Comparison of ENCODE assay signal across 8 mouse cellular contexts in genomic region chr11:120236438-120237165, GRCm38 (mm10). TPM values are rescaled to one million over a fixed set of nuclear protein-coding genes. Genes with fewer than 3 reads are reported as not detected.
DNase-seq lines count a peak whose midpoint lies in the region; ATAC-seq lines count a peak whose summit lies in the region.

No protein-coding gene starts in this region.

- peaks cover 48% of the 10 kb centered on the region for H3K4me1 ChIP-seq in embryonic facial prominence, embryonic 15.5 days
- peaks cover 66% of the 10 kb centered on the region for H3K4me1 ChIP-seq in hindbrain, embryonic 10.5 days (replicated peaks)
- H3K4me1 ChIP-seq in limb, embryonic 11.5 days (ENCODE audit: control insufficient read depth, insufficient read depth, low read length), result peaks cover 40% of the 10 kb centered on the region
- H3K4me1 ChIP-seq in midbrain, embryonic 14.5 days (ENCODE audit: control insufficient read depth, insufficient read depth, low read length), result peaks cover 40% of the 10 kb centered on the region

- no peaks in the 10 kb centered on the region for H3K36me3 ChIP-seq in embryonic facial prominence, embryonic 15.5 days
- peaks cover 14% of the 10 kb centered on the region for H3K36me3 ChIP-seq in hindbrain, embryonic 10.5 days
- H3K36me3 ChIP-seq in limb, embryonic 11.5 days (ENCODE audit: control insufficient read depth, insufficient read depth, low read length), result no peaks in the 10 kb centered on the region
- peaks cover 11% of the 10 kb centered on the region for H3K36me3 ChIP-seq in midbrain, embryonic 14.5 days (ENCODE audit: control insufficient read depth, insufficient read depth, low read length)

- H3K9me3 ChIP-seq in embryonic facial prominence, embryonic 15.5 days (replicated peaks), result no peaks in the 10 kb centered on the region
- H3K9me3 ChIP-seq in hindbrain, embryonic 10.5 days, result no peaks in the 10 kb centered on the region
- no peaks in the 10 kb centered on the region for H3K9me3 ChIP-seq in limb, embryonic 11.5 days (ENCODE audit: control insufficient read depth, low read length)
- H3K9me3 ChIP-seq in midbrain, embryonic 14.5 days (ENCODE audit: control insufficient read depth, low read length), result no peaks in the 10 kb centered on the region

- ATAC-seq in frontal cortex, adult (ENCODE audit: low TSS enrichment), result no peak
- ATAC-seq in embryonic facial prominence, embryonic 15.5 days (ENCODE audit: insufficient number of reproducible peaks, low FRiP score, low TSS enrichment, low read depth), result no peak
- no peak for ATAC-seq in limb, embryonic 11.5 days (ENCODE audit: insufficient number of reproducible peaks, low FRiP score, low TSS enrichment, low read depth)
- ATAC-seq in midbrain, embryonic 14.5 days (ENCODE audit: low FRiP score, low TSS enrichment), result no peak

- peak overlapping the region; percentile 88 for H3K27ac ChIP-seq in embryonic facial prominence, embryonic 15.5 days (replicated peaks)
- H3K27ac ChIP-seq in hindbrain, embryonic 10.5 days, result peak overlapping the region; percentile 100
- H3K27ac ChIP-seq in limb, embryonic 11.5 days (replicated peaks; ENCODE audit: low read depth, low read length), result peak overlapping the region; percentile 97
- H3K27ac ChIP-seq in midbrain, embryonic 14.5 days (replicated peaks; ENCODE audit: low read depth, low read length), result peak overlapping the region; percentile 100

- peak overlapping the region; percentile 73 for H3K4me3 ChIP-seq in embryonic facial prominence, embryonic 15.5 days (replicated peaks)
- peak overlapping the region; percentile 73 for H3K4me3 ChIP-seq in hindbrain, embryonic 10.5 days
- H3K4me3 ChIP-seq in limb, embryonic 11.5 days (ENCODE audit: low read depth, low read length), result peak overlapping the region; percentile 97
- peak overlapping the region; percentile 94 for H3K4me3 ChIP-seq in midbrain, embryonic 14.5 days (replicated peaks; ENCODE audit: low read depth, low read length)

- peak overlapping the region; percentile 76 for H3K9ac ChIP-seq in embryonic facial prominence, embryonic 15.5 days
- peak overlapping the region; percentile 99 for H3K9ac ChIP-seq in limb, embryonic 11.5 days (ENCODE audit: low read length)
- H3K9ac ChIP-seq in midbrain, embryonic 14.5 days (replicated peaks; ENCODE audit: low read length), result peak overlapping the region; percentile 100

- H3K27me3 ChIP-seq in embryonic facial prominence, embryonic 15.5 days, result no peaks in the 10 kb centered on the region
- peaks cover 4% of the 10 kb centered on the region; the same call in 1 of the 2 replicates for H3K27me3 ChIP-seq in hindbrain, embryonic 10.5 days (ENCODE audit: insufficient read depth, poor library complexity, severe bottlenecking)
- no peaks in the 10 kb centered on the region for H3K27me3 ChIP-seq in limb, embryonic 11.5 days (ENCODE audit: control insufficient read depth, insufficient read depth, low read length)
- H3K27me3 ChIP-seq in midbrain, embryonic 14.5 days (ENCODE audit: control insufficient read depth, insufficient read depth, low read length), result no peaks in the 10 kb centered on the region

- H3K4me2 ChIP-seq in embryonic facial prominence, embryonic 15.5 days (replicated peaks), result peak overlapping the region; percentile 88
- H3K4me2 ChIP-seq in limb, embryonic 11.5 days (ENCODE audit: low read depth, severe bottlenecking), result peak overlapping the region; percentile 99
- peak overlapping the region; percentile 100 for H3K4me2 ChIP-seq in midbrain, embryonic 14.5 days (ENCODE audit: low read length)

- DNase-seq in frontal cortex, postnatal 36 days (ENCODE audit: low spot score in 2 of 2), result peak; percentile 72 to 74
- DNase-seq in adrenal gland, postnatal 10 days, result peak; percentile 69
- DNase-seq in hindbrain, embryonic 10.5 days (ENCODE audit: low spot score), result peak; percentile 79
- DNase-seq in limb, embryonic 11.5 days (ENCODE audit: low spot score), result peak; percentile 85
- DNase-seq in midbrain, embryonic 14.5 days, result peak; percentile 88
- peak; percentile 44 for DNase-seq in thymus, postnatal 0 days (ENCODE audit: low spot score)

- under 1% methylated on average over 88 of the region's 96 CpGs for WGBS in embryonic facial prominence, embryonic 15.5 days
- WGBS in hindbrain, embryonic 10.5 days, result under 1% methylated on average over 96 of the region's 96 CpGs
- under 1% methylated on average over 74 of the region's 96 CpGs for WGBS in limb, embryonic 11.5 days
- WGBS in midbrain, embryonic 14.5 days, result under 1% methylated on average over 89 of the region's 96 CpGs

RNA-seq across cellular contexts. Expression of gene Bahcc1, which starts 3.9 kb away (rescaled TPM):
- 10 to 100 TPM; 13.8 to 20.5 TPM for total RNA-seq in adrenal gland, postnatal 10 days (2021)
- polyA plus RNA-seq in embryonic facial prominence, embryonic 15.5 days (2015; fragmentation: Nextera tagmentation; extraction: Ambion mirVana), result 7.9 and 9.3 TPM in 2 replicates
- polyA plus RNA-seq in hindbrain, embryonic 10.5 days (2016; fragmentation: Nextera tagmentation; extraction: Ambion mirVana), result 17.0 and 18.8 TPM in 2 replicates
- 24.9 and 27.6 TPM in 2 replicates for polyA plus RNA-seq in limb, embryonic 11.5 days (2014; fragmentation: Nextera tagmentation; extraction: Ambion mirVana)
- 20.0 and 25.9 TPM in 2 replicates for polyA plus RNA-seq in midbrain, embryonic 14.5 days (2014; fragmentation: Nextera tagmentation; extraction: Ambion mirVana)
- 3.3 and 4.6 TPM in 2 replicates for polyA plus RNA-seq in thymus, postnatal 0 days (2015; fragmentation: Nextera tagmentation; extraction: Ambion mirVana)
